Mouse (Mus musculus): ENCODE measurements around the gene Atoh7.
"Not testable (repeated sequence)": the region's sequence is repeated elsewhere in the genome, so short reads cannot be mapped to it uniquely, and the experiment has no call there.

Atoh7 gene

DNA sequence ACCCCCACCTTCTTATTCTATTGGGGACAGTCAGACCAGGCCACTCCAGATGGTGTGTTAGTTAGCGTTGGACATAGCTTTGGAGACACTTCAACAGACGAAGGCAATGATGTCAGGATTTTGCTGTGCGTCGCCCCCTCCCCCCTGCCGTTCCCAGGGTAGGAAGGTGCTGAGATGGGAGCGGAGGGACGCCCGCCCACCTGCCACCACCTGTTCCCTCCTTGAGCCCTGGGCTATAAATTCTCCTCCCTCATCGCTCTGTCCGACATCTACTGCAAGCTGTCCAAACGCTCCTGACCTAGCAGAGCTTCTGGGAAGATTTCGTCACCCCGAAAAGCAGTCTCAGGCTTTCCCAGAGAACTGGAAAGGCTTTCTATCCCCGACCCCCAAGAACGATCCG lies at the start of gene Atoh7:
TSS of gene Atoh7 (plus strand) at position 131 of the 400 bp plus-strand sequence.
- peak; percentile 76 for DNase-seq (ENCODE audit: low spot score)

DNA sequence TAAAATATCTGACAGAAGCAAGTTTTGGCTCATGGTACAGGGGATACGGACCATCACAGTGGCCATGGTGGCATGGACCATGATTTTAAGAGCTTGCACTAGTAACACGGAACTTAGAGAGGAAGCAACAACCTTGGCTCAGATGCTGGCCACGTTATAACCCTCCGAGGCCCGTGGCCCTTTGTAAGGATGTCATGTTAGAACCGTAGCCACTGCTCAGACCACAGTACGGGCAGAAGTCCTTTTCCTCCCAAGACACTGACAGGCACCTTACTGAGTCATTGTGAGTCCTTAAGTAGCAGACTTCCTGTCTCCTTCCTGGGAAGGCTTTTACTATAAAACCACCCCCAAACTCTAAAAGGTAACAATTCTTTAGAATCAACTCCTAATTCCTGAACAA lies 48.2 kb upstream of the Atoh7 start:
- no peak for DNase-seq (ENCODE audit: low spot score)

DNA sequence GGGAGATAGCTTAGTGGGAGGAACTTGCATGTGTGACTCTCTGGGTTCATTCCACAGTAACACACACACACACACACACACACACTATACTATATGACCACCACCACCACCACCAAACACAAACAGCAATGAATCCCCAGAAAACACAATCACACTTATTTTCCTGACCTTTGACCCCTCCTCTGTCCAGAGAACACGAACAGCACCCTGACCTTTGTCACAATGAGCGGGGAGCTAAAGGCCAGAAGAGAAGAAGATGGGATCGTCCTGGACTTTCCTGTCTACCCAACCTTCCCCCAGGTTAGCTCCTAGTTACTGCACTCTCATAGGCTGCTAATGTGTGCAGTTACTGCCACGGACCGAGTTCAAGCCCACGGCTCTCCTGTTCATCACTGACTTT lies 47.4 kb upstream of the Atoh7 start:
- DNase-seq (ENCODE audit: low spot score): no peak

DNA sequence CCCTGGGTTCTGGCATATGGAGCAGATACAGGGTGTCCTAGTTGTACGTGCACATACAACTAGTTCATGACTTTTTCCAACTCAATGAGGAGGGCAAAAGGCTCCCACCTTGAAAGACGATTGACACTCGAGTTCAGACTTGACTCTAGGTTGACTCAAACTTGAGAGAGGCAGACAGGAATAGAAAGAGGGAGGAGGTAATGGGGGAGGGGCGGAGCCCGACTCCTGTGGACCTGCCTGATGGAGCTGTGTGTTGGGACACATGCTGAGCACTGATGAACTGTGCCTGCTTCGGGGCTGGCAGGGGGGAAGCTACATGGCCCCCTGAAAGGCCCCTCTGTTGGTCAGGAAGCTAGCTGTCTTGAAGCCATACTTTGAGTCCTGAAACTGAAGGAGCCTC lies 46.4 kb upstream of the Atoh7 start:
- no peak for DNase-seq (ENCODE audit: low spot score)

- not testable (repeated sequence) for DNase-seq (ENCODE audit: low spot score)
Observed at GRCm38 (mm10) chr10:63054071-63054470, 45.4 kb upstream of the Atoh7 start.

DNA sequence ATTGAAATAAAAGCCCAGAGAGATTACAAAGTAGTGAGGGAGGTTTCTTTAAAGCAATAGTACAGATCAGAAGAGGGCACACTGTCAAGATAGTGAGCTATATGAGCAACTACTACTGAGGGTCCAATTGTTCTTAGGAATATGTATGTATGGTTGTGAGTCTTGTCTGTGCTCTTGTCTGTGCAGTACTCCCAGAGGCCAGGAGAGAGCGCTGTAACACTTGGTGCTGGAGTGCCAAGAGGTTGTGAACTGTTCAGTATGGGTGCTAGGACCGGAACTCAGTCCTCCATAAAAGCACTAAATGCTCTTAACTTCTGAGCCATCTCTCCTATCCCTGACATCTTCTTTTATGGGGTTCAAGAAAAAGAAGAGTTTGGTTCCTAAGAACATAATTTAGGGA lies 44.9 kb upstream of the Atoh7 start:
- DNase-seq (ENCODE audit: low spot score): no peak

DNA sequence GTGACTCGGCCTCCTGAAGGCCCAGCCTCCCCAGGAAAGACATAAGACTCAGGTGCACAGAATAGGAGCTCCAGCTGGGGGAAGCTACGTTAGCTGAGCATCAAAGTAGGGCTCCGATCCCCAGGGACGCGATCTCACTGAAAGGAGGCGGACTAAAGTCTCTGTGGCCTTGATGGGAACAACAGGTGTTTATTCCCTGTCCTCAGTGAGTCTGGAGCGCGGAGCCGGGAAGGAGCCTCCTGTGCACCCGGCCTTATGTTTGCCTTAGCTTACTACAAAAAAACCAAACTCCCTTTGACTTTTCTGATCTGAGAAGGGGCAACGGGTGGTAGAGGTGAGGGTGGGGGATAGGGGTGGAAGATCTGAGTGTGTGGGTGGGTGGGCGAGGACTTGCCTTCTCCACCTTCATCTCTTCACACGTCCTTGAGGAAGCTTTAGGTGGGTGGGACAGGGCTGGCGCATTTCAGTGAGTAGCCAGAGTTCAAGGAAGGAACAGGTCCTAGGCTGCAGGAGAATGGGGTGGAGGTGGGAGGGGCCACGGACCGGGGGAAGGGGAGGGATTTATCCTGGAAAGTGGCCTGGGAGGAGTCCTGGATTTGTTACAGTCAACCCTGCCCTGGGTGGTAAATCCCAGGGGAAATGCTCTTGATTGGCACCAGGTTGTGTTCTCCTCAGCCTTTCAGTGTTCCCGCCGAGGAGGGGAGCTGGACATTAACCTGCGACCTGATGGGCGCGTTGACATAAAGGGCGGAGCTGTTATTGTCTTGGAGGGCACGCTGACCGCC lies 42.3 kb upstream of the Atoh7 start:
- DNase-seq (ENCODE audit: low spot score): no peak

GRCm38 (mm10) chr10:63059862-63060261 lies 39.6 kb upstream of the Atoh7 start, which contains the start of gene Pbld1:
TSS of gene Pbld1 (plus strand) at chr10:63060162.
- no peak for DNase-seq (ENCODE audit: low spot score)

GRCm38 (mm10) chr10:63060406-63060805 lies 39.0 kb upstream of the Atoh7 start:
- DNase-seq (ENCODE audit: low spot score): no peak

DNA sequence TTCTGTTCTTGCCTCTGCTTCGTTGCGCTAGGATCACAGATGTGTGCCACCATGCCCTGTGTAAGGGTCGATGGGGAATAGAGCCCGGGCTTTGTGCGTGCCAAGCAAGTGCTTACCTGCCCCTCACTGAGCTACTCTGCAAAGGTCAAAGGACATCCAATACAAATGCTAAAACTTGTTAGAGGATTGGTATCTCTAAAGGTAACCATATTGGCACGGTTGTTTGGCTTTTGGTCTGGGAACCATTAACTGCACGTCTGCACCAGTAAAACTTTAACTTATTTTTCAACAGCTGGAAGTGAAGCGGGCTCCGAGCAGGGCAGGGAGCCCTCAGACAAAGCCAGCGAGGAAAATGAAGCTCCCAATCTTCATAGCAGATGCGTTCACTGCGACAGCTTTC lies 38.2 kb upstream of the Atoh7 start:
- no peak for DNase-seq (ENCODE audit: low spot score)

DNA sequence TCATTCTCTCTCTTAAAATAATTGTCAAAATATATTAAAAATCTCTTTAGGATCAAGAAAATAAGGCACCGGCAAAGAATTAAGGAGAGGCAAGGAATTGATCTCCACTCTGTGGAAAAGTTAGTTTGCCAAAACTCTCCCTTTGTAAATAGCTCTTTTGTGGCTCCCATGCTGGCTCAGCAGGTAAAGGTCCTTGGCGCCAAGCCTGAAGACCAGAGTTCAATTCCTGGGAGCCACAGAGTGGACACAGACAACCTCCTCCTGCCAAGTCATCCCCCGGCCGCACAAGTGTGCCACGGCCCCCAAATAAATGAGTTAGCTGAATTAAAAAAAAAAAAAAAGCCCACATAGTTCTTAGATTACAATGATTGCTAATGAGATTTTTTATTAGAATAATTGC lies 36.8 kb upstream of the Atoh7 start:
- no peak for DNase-seq (ENCODE audit: low spot score)

- no peak for DNase-seq (ENCODE audit: low spot score)
Observed at GRCm38 (mm10) chr10:63063365-63063764, 36.1 kb upstream of the Atoh7 start.

- no peak for DNase-seq (ENCODE audit: low spot score)
Observed at GRCm38 (mm10) chr10:63064516-63064915, 34.9 kb upstream of the Atoh7 start.

DNA sequence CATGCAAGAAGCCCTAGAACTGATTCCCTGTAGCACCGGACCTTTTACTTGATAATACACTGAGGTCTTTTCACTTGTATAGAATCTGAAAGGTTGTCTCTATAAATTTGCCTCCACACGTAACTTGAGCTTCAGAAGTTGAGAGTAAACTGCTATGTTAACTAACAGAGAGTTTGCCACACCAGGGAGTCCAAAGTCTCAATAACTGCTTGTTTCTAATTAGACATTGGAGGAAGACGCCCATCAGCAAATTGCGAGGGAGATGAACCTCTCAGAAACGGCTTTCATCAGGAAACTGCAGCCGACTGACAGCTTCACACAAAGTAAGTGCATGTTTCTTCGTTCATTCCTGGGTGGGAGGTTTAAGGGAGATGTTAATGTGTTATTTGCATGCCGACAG lies 33.9 kb upstream of the Atoh7 start:
- DNase-seq (ENCODE audit: low spot score): no peak

DNA sequence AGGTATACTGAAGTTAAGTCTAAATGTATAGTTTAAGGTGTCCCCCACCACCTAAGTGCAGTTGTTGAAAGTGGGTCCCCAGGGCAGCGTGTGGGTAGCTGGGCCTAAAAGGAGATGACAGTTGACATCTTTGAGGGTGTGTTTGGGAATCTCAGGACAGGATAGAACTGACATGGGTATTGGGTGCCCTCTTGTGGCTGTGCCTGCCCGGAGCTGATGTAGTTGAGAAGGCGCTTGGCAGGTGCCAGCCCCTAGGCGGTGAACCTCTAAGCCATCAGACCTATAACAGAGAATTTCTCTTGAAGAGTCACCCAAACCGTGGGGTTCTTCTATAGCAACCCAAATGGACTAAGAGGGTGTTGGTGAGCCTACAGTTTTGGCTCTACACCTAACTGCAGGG lies 33.5 kb upstream of the Atoh7 start:
- DNase-seq (ENCODE audit: low spot score): peak; percentile 93

DNA sequence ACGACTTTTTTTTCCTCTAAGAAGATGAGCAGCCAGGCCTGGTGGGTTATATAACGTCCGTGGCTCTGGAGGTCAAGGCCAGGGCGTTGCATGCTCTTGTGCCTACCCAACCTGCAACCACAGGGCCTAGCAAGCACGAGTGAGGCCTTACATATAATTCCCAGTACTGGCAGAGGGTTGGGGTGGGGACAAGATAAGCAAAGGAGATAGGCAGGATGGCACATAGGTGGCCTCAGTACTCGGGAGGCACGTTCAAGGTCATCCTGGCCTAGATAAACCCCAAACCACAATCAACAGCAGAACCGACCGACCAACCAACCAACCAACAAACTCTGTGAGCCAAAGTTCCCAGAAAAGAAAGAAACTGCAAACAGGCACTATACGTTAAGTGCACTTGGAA lies 13.1 kb upstream of the Atoh7 start:
- DNase-seq (ENCODE audit: low spot score): no peak

DNA sequence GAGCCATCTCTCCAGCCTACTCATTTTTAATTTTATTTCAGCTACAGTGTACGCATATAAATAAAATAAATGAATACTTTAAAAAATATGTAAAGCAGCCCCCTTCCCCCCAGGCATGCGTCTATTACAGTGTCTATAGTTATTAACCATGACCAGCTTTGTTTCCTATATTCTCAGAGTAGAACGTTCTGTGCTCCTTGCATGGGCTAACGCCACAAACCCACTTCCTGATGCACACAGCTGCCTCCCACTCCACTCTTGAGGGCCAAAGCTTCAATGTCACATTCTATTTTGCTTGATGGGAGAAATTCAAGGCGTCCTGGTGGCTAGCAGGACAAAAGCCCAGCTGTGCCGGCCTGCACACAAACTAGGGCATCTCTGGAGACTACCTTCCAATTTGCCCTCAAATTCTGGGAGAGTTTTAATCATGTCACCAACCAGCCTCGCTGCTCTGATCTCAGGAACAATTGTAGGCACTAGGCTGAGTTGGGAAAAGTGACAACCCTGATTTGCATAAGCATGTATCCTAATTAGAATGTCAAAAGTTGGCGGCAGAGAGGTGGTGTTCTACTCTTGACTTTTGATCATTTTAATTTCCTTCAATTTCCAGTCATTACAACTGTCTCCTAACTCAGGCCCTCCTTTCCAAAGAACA lies 10.2 kb upstream of the Atoh7 start:
- peak; percentile 85 for DNase-seq (ENCODE audit: low spot score)

- peak; percentile 74 for DNase-seq (ENCODE audit: low spot score)
Observed at GRCm38 (mm10) chr10:63089758-63090571, 9.5 kb upstream of the Atoh7 start.

DNA sequence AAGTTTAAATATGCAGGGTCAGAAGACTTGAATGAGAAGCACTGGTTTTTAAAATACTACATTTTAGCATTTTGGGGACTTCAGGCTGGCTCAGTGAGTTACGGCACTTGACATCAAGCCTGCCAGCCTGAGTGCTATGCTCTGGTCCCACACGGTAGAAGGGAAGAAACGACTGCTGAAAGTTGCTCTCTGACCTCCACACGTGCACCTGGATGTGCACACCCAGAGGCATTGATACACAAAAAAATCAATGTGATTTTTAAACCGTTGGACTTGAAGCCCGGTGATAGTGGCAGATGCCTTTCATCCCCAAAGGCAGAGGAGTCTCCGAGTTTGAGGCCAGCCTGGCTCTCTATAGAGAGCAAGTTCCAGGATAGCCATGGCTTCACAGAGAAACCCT lies 7.5 kb upstream of the Atoh7 start:
- DNase-seq (ENCODE audit: low spot score): no peak

DNA sequence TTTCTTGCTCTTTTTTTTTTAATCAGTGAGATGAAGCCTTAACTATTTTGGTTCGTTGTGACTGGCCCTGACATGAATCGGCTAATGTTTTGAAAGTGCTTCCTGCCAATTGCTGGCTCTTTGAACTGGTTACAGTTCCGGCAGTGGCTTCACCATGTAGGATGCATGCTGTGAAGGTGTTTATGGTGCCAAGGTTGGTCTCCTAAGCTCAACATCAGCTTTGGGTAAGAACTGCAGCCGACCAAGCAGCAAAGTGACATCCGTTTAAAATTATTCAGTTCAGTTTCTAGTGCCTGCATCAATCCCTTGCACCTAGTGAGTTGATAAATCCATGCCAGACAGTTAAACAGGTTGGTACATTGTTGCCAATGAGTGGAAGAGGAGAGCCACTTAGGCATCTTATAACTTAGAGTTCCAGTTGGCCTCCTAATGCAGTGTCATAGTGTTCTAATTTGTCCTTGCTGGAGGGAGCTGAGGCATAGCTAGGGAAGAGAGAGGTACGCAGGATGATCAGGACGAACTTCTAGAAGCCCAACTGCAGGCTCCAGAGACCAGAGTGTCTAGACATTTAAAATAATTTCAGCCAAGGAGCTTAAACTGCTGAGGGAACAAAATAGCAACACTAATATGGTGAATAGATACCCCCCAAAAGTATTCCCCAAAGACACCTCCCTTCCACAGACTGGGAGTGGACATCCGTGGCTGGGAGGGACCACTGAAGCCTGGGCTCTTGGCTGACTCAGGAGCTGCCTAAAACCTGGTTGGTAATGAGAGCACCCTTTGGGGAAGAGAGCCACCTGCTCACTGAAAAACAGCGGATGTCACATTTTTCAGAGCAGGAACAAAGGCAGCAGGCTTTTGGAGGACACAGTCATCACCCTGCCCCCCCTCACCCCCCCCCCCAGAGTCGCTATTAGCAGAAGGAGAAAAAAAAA lies 6.6 kb upstream of the Atoh7 start:
- no peak for DNase-seq (ENCODE audit: low spot score)

GRCm38 (mm10) chr10:63096757-63097156 lies 2.7 kb upstream of the Atoh7 start:
- DNase-seq (ENCODE audit: low spot score): no peak

DNA sequence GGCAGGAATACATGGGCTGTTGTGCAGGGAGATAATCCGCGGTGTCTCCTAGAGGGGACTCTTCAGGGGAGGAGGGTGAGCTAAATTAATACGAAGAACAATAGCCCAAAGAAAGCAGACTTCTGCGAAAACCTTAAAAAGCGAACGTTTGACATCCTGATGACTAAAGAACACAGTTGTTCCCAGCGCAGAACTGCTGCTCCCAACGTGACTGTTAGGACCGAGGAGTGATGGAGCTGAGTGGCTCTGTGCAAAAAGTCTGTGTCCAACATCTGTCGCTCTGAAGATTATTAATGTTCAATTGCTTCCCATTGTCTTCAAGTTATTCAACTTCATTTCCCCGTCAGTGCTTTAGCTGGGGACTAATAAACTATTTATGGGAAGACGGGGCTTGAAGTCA lies 1.3 kb upstream of the Atoh7 start:
- DNase-seq (ENCODE audit: low spot score): peak; percentile 76

All from retina, embryonic 14.5 days (tissue).